Mouse (Mus musculus) layer of hippocampus, adult 11-12 months (tissue): ENCODE measurements around the gene Pex5.

Experiments
- DNase-seq: peaks from one replicate; pipeline ENCODE4 v3.0.0; 2022; ENCODE audit warnings: low spot score

The Pex5 gene

DNA sequence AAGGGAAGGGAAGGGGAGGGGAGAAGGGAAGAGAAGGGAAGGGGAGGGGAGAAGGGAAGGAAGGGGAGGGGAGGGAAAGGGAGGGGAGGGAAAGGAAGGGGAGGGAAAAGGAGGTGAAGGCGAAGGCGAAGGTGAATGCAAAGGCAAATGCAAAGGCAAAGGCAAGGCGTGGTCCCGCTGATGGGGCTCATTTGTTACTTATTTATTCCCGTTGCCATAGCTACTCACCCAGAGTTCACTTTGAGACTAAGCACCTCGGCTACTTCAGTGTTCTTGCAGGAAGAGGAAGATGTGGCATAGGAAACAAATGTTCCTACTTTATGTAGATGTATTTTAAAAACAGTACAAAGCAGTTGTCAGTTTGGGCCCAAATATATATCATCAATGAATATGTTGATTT, 54.3 kb downstream of the Pex5 start:
- no peak for DNase-seq

DNA sequence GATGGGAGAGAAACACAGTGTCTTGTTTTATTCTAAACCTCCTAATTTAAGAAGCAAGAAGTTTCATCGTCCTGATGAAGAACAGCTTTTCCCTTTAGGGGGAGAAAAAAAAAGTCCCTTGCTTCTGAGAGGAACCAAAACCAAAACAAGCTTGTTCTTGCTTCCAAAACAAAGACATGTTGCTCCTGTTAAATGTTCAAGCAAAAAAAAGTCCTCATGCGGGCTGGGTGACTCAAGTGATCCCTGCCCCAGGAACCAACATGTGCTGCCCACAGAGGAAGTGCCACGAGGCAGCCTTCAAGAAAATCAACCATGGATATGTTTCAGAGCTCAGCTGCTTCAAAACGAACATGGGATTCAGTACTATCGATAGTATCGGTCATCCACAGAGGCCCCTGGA, 55.9 kb downstream of the Pex5 start:
- no peak for DNase-seq

DNA sequence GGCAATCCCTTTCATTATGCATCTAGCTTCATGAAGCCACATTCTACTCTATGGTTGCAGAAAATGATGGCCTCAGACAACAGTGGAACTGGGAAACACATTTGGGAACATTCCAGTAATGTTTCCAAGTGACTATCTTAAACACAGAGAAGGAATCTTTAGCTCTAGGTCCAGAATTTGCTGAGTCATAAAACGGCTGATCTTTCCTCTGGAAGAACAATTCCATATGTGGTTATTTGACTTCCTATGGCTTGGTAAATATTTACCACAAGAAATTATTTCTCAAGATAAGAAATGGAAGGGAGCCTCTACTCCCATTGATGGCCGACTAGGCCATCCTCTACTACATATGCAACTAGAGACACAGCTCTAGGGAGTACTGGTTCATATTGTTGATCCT, 61.6 kb downstream of the Pex5 start:
- no peak for DNase-seq
